Mouse (Mus musculus) MEL (cell line): Measurements from ENCODE around the gene Cux1. TPM values are rescaled to one million over a fixed set of nuclear protein-coding genes. Genes with fewer than 3 reads are reported as not detected.

Experiments
- DNase-seq: peaks from one replicate; pipeline ENCODE4 v3.0.0; 2011; ENCODE audit warnings: low read depth, low spot score
- H3K27ac ChIP-seq: 2 replicates; pipeline ENCODE4 v1.5.1; 2012; ENCODE audit warnings: low read depth, mild to moderate bottlenecking, control low read depth, low read length, moderate library complexity; ENCODE audit not compliant: control insufficient read depth
- H3K27me3 ChIP-seq, 2 experiments: fragments of 150-350 bp in 1 of 2; sonication (generic) in 1 of 2; 2 replicates each; pipeline ENCODE4 v1.6.1; 2012; ENCODE audit warnings: low read length in 2 of 2, mild to moderate bottlenecking in 2 of 2, improper control_type of control experiment in 1 of 2, moderate library complexity in 1 of 2; ENCODE audit not compliant: insufficient read depth in 2 of 2, control insufficient read depth in 1 of 2
- H3K36me3 ChIP-seq, 2 experiments: 2 replicates each; pipeline ENCODE4 v1.6.1; 2012 to 2014; ENCODE audit warnings: low read length in 2 of 2, improper control_type of control experiment in 1 of 2, inconsistent platforms in 1 of 2, mild to moderate bottlenecking in 1 of 2; ENCODE audit not compliant: insufficient read depth in 2 of 2, control insufficient read depth in 1 of 2
- H3K4me1 ChIP-seq, 2 experiments: fragments of 150-350 bp in 1 of 2; sonication (generic) in 1 of 2; 2 replicates each; pipeline ENCODE4 v1.6.1; 2012; ENCODE audit warnings: low read length in 2 of 2, improper control_type of control experiment in 1 of 2, mild to moderate bottlenecking in 1 of 2; ENCODE audit not compliant: insufficient read depth in 2 of 2, control insufficient read depth in 1 of 2
- H3K4me3 ChIP-seq, 2 experiments: fragments of 150-350 bp in 1 of 2; sonication (generic) in 1 of 2; 2 replicates each; pipeline ENCODE4 v1.5.1; 2012; ENCODE audit warnings: low read depth in 2 of 2, low read length in 2 of 2, mild to moderate bottlenecking in 2 of 2, moderate library complexity in 2 of 2, control low read depth in 1 of 2, improper control_type of control experiment in 1 of 2; ENCODE audit not compliant: control insufficient read depth in 1 of 2, insufficient read depth in 1 of 2
- H3K79me2 ChIP-seq: 2 replicates; pipeline ENCODE4 v1.6.1; 2012; ENCODE audit warnings: mild to moderate bottlenecking, low read length, moderate library complexity; ENCODE audit not compliant: control insufficient read depth, poor library complexity, insufficient read depth
- H3K9ac ChIP-seq: 2 replicates; pipeline ENCODE4 v1.6.1; 2012; ENCODE audit warnings: low read depth, mild to moderate bottlenecking, control low read depth, low read length, moderate library complexity; ENCODE audit not compliant: control insufficient read depth, poor library complexity, severe bottlenecking
- H3K9me3 ChIP-seq: fragments of 150-350 bp; sonication (generic); replicated peaks from 2 replicates; pipeline ENCODE4 v1.6.1; 2012; ENCODE audit warnings: mild to moderate bottlenecking, low read length, improper control_type of control experiment, moderate library complexity; ENCODE audit not compliant: insufficient read depth
- BHLHE40 ChIP-seq: IDR thresholded peaks from 2 replicates; pipeline ENCODE4 v1.6.1; 2012; ENCODE audit warnings: low read depth, mild to moderate bottlenecking, inconsistent platforms, low read length, improper control_type of control experiment, borderline replicate concordance
- CHD2 ChIP-seq: IDR thresholded peaks from 2 replicates; pipeline ENCODE4 v1.6.1; 2011; ENCODE audit warnings: low read length, improper control_type of control experiment
- CTCF ChIP-seq, 3 experiments: IDR thresholded peaks in 2 of 3; conservative IDR thresholded peaks in 1 of 3; 2 replicates each; pipeline ENCODE4 v1.5.1; 2011 to 2012; ENCODE audit warnings: low read length in 3 of 3, low read depth in 2 of 3, mild to moderate bottlenecking in 2 of 3, improper control_type of control experiment in 1 of 3, inconsistent platforms in 1 of 3, mixed read lengths in 1 of 3, moderate library complexity in 1 of 3; ENCODE audit not compliant: control insufficient read depth in 1 of 3, insufficient read depth in 1 of 3, poor library complexity in 1 of 3, severe bottlenecking in 1 of 3
- EP300 ChIP-seq, 2 experiments: IDR thresholded peaks; 2 replicates each; pipeline ENCODE4 v1.6.1; 2011; ENCODE audit warnings: improper control_type of control experiment in 2 of 2, low read length in 2 of 2, low read depth in 1 of 2, mild to moderate bottlenecking in 1 of 2
- KAT2A ChIP-seq: conservative IDR thresholded peaks from 2 replicates; pipeline ENCODE4 v1.6.1; 2012; ENCODE audit warnings: low read depth, low read length, improper control_type of control experiment, inconsistent platforms
- MAX ChIP-seq: IDR thresholded peaks from 2 replicates; pipeline ENCODE4 v1.6.1; 2011; ENCODE audit warnings: low read length, improper control_type of control experiment
- MAZ ChIP-seq: IDR thresholded peaks from 2 replicates; pipeline ENCODE4 v1.6.1; 2012; ENCODE audit warnings: low read depth, mild to moderate bottlenecking, inconsistent platforms, low read length, improper control_type of control experiment
- MYC ChIP-seq: IDR thresholded peaks from 2 replicates; pipeline ENCODE4 v1.6.1; 2011; ENCODE audit warnings: low read depth, mild to moderate bottlenecking, low read length, improper control_type of control experiment, moderate library complexity
- NRF1 ChIP-seq: IDR thresholded peaks from 2 replicates; pipeline ENCODE4 v1.6.1; 2014; ENCODE audit warnings: low read depth, mild to moderate bottlenecking, inconsistent platforms, low read length, improper control_type of control experiment, moderate library complexity; ENCODE audit not compliant: poor library complexity, insufficient read depth, severe bottlenecking
- POLR2A ChIP-seq, 2 experiments: IDR thresholded peaks; 2 replicates each; pipeline ENCODE4 v1.6.1; 2011 to 2012; ENCODE audit warnings: low read length in 2 of 2, mild to moderate bottlenecking in 2 of 2, control low read depth in 1 of 2, improper control_type of control experiment in 1 of 2, low read depth in 1 of 2, moderate library complexity in 1 of 2; ENCODE audit not compliant: control insufficient read depth in 1 of 2, insufficient read depth in 1 of 2, poor library complexity in 1 of 2
- POLR2AphosphoS5 ChIP-seq: IDR thresholded peaks from 2 replicates; pipeline ENCODE4 v1.6.1; 2012; ENCODE audit warnings: low read depth, borderline replicate concordance, mild to moderate bottlenecking, inconsistent platforms, low read length, moderate library complexity, mixed read lengths
- RAD21 ChIP-seq: IDR thresholded peaks from 2 replicates; pipeline ENCODE4 v1.6.1; 2011; ENCODE audit warnings: mild to moderate bottlenecking, low read depth, low read length, improper control_type of control experiment
- RCOR1 ChIP-seq: IDR thresholded peaks from 2 replicates; pipeline ENCODE4 v1.6.1; 2012; ENCODE audit warnings: low read depth, mild to moderate bottlenecking, inconsistent platforms, low read length, improper control_type of control experiment
- SIN3A ChIP-seq: IDR thresholded peaks from 2 replicates; pipeline ENCODE4 v1.6.1; 2012; ENCODE audit warnings: low read length, improper control_type of control experiment, inconsistent platforms
- TBP ChIP-seq: IDR thresholded peaks from 2 replicates; pipeline ENCODE4 v1.8.0; 2011; ENCODE audit warnings: low read depth, low read length, improper control_type of control experiment
- TCF12 ChIP-seq: IDR thresholded peaks from 2 replicates; pipeline ENCODE4 v1.6.1; 2014; ENCODE audit warnings: low read depth, mild to moderate bottlenecking, inconsistent platforms, low read length, improper control_type of control experiment, moderate library complexity
- UBTF ChIP-seq: IDR thresholded peaks from 2 replicates; pipeline ENCODE4 v1.6.1; 2012; ENCODE audit warnings: low read depth, mild to moderate bottlenecking, inconsistent platforms, low read length, improper control_type of control experiment, moderate library complexity, borderline replicate concordance; ENCODE audit not compliant: insufficient read depth
- USF2 ChIP-seq, 2 experiments: IDR thresholded peaks; 2 replicates each; pipeline ENCODE4 v1.6.1; 2011 to 2012; ENCODE audit warnings: improper control_type of control experiment in 2 of 2, low read length in 2 of 2, borderline replicate concordance in 1 of 2, inconsistent platforms in 1 of 2, low read depth in 1 of 2, mild to moderate bottlenecking in 1 of 2; ENCODE audit not compliant: insufficient read depth in 1 of 2
- ZC3H11A ChIP-seq: IDR thresholded peaks from 2 replicates; pipeline ENCODE4 v1.6.1; 2012; ENCODE audit warnings: low read depth, mild to moderate bottlenecking, inconsistent platforms, low read length, improper control_type of control experiment
- ZMIZ1 ChIP-seq: IDR thresholded peaks from 2 replicates; pipeline ENCODE4 v1.6.1; 2012; ENCODE audit warnings: low read depth, mild to moderate bottlenecking, inconsistent platforms, low read length, improper control_type of control experiment, moderate library complexity
- ZNF384 ChIP-seq: IDR thresholded peaks from 2 replicates; pipeline ENCODE4 v1.6.1; 2012; ENCODE audit warnings: low read depth, mild to moderate bottlenecking, inconsistent platforms, low read length, improper control_type of control experiment
- polyA plus RNA-seq, 2 experiments: library from polyadenylated mRNA; stranded (reverse) in 1 of 2; unstranded in 1 of 2; fragments of >175 nt in 1 of 2; fragments of >200 nt in 1 of 2; gene quantifications; 2 replicates each; pipeline versions ENCODE4 v1.2.1 to v1.2.4; 2012; ENCODE audit warnings: low replicate concordance in 2 of 2, low read depth in 1 of 2; ENCODE audit not compliant: insufficient read length in 2 of 2, insufficient read depth in 1 of 2, missing spikeins in 1 of 2
- total RNA-seq: library from RNA; depleted of rRNA; stranded (reverse); fragments of 300-350 nt; gene quantifications from 2 replicates; pipeline ENCODE4 v1.2.3, GENCODE M21; 2012

Cux1 gene
- total and polyA plus RNA-seq, 3 experiments, result 71.1 to 104 TPM; not detected in 1

- no peak for DNase-seq
- Histone ChIP-seq H3K9me3 (no peaks in the 10 kb centered on the region), H3K4me1 (peaks cover 0 to 10% of the 10 kb centered on the region in 2 experiments), H3K36me3 (peaks cover 2 to 31% of the 10 kb centered on the region in 2 experiments; a peak in 3 of 4 replicates), H3K9ac (no peak overlapping the region), H3K27ac (no peak overlapping the region), H3K79me2 (peaks cover 11% of the 10 kb centered on the region), H3K27me3 (no peaks in the 10 kb centered on the region), H3K4me3 (no peak overlapping the region)
- TF ChIP-seq UBTF (no peak), USF2 (IDR thresholded peaks at IDR 0.05; ENCODE audit: borderline replicate concordance in 1 of 2, insufficient read depth in 1 of 2, low read depth in 1 of 2, low read length in 2 of 2) (no peak), TBP (no peak), ZMIZ1 (no peak), ZC3H11A (no peak), ZNF384 (no peak), MAX (no peak), NRF1 (no peak), BHLHE40 (no peak), POLR2AphosphoS5 (no peak), TCF12 (no peak)
Observed at GRCm38 (mm10) chr5:136464128-136464527, 103.2 kb downstream of the Cux1 start.

- no peaks in the 10 kb centered on the region for H3K27me3 ChIP-seq
- peaks cover 2 to 26% of the 10 kb centered on the region in 2 experiments; a peak in 3 of 4 replicates for H3K36me3 ChIP-seq
- no peak for DNase-seq
- no peaks in the 10 kb centered on the region for H3K4me1 ChIP-seq
- no peaks in the 10 kb centered on the region for H3K9me3 ChIP-seq
- TF ChIP-seq RCOR1, result no peak
- no peak for TF ChIP-seq NRF1
- TF ChIP-seq EP300 (IDR thresholded peaks at IDR 0.05; ENCODE audit: low read depth in 1 of 2, low read length in 2 of 2), result no peak
- TF ChIP-seq CTCF (IDR thresholded peaks at IDR 0.05 in 2 of 3, conservative IDR thresholded peaks at IDR 0.05 in 1 of 3; ENCODE audit: control insufficient read depth in 1 of 3, insufficient read depth in 1 of 3, low read depth in 2 of 3, low read length in 3 of 3, poor library complexity in 1 of 3, severe bottlenecking in 1 of 3), result no peak
- no peak for TF ChIP-seq ZC3H11A
- no peak for TF ChIP-seq POLR2A (IDR thresholded peaks at IDR 0.05; ENCODE audit: control insufficient read depth in 1 of 2, insufficient read depth in 1 of 2, low read depth in 1 of 2, low read length in 2 of 2, poor library complexity in 1 of 2)
- no peak for TF ChIP-seq KAT2A
- no peak for TF ChIP-seq TBP
- TF ChIP-seq MYC, result no peak
- no peak for TF ChIP-seq RAD21
- TF ChIP-seq MAZ, result no peak
- no peak for TF ChIP-seq SIN3A
- TF ChIP-seq CHD2, result no peak
- no peak for TF ChIP-seq ZNF384
- H3K27ac ChIP-seq, result no peak overlapping the region
- H3K4me3 ChIP-seq, result no peak overlapping the region
- H3K9ac ChIP-seq, result no peak overlapping the region
- peaks cover 9% of the 10 kb centered on the region for H3K79me2 ChIP-seq
Observed at GRCm38 (mm10) chr5:136462613-136463012, 104.7 kb downstream of the Cux1 start.
